Mouse (Mus musculus) liver, embryonic 14.5 days (tissue): ENCODE results near the gene Smim24.

Source experiments
- CTCF ChIP-seq: IDR thresholded peaks from 2 replicates; pipeline ENCODE4 v1.5.1; 2016; ENCODE audit warnings: antibody characterized with exemption, low read depth, control low read depth
- EP300 ChIP-seq: IDR thresholded peaks from 2 replicates; pipeline ENCODE4 v1.6.1; 2016; ENCODE audit warnings: antibody characterized with exemption, low read depth

DNA sequence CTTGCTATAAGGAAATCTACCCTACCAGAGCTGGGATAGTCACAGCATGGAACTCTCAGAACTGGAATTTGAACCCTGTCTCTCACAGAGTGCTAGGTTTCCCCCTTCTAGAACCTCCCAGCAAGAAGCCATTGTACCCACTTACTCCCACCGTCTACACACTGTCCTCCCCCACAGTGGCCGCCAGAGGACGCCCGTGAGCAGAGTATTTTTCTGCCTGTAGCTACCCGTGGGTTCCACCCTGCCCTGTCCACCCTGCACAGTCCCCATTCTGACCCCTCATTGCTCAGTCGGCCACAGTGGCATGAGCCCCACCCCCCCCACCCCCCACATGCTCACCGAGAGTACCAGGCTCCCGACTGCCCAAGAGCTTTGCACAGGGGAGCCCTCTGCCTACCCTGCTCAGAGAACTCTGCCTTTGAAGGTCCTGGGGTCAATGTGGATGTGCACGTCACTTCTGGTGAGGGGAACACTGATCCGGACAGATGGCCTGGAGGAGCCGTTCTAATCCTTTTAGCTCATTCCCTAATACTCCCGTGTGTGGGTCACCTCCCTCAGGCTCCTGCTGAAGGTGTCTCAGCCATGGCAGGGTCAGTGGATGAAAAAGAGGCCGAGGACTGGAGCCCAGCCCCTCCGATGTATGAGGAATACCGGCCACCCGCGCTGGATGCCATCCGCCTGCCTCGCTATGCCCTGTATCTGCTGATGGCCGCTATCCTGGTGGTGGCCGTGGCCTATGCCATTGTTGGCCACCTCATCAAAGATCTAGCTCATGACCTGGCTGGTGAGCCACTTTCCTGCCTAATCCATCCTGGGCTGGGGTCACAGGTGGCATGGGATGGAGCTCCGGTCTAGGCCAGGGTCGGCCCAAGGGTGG, 2.8 kb upstream of the Smim24 start:
- peak; percentile 96 for TF ChIP-seq CTCF
- no peak for TF ChIP-seq EP300
